Mouse (Mus musculus): ENCODE measurements at regions not wholly inside any gene's neighbourhood (a gene's known extent, or its start where the extent isn't known, plus 50 kb on each side); places are given as distances from the start of the nearest gene placed in this dataset.

DNA sequence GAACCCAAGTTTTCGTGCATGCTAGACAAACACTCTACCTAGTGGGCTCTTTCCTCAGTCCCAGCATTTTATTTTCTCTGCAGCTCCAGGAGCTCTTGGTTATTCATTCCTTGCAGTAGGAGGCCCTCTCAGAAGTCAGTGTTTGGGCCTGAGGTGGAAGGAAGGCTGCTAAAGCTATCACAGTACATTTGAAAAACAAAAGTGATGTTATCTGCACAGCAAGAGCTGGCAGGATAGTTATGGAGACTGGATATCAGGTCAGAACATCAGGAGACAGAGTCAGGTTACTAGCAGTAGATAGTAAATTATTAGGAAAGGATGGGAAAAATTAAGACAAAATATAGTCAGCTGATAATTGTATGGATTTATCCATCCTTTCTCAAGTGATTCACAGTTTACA lies 152.2 kb downstream of the Mtx2 start:
- no peak for DNase-seq (ENCODE audit: low spot score in 2 of 2)

DNA sequence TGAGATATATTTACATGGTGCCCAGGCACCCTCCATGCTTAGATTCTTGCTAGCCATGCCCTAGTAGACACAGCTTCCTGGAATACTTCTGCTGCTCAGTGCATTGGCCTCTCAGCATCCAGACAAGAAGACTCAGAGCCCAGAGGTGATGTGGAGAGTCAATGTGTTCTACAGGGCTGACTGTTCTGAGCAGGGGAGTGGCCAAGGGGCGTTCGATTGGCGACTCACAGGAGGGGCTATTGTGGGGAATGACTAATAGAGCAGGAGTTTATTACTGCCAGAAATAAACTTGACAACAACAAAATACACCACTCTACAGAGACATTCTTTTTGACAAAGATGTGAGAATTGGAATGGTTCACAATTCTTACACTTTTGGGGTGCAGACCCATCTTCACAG lies 156.3 kb downstream of the Mtx2 start:
- DNase-seq (ENCODE audit: low spot score in 2 of 2) = no peak

DNA sequence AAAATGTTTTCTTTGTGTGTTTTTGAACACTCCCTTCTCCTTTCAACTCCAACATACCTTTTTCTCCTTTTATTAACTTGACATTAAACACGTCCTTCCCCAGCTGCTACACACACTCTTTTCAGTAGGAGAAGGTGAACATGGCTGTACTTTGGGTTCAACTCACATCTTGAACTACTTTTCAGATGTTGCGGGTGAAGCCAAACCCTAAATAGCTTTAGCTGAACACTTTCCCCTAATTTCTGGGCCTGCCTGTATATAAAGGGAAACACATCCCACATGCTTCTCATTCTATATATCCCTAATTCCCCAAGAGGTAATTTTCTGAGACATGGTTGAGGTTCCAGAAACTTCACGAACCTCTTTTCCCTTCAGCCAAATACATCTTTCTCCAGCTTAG lies 168.2 kb downstream of the Mtx2 start:
- no peak for DNase-seq (ENCODE audit: low spot score in 2 of 2)

DNA sequence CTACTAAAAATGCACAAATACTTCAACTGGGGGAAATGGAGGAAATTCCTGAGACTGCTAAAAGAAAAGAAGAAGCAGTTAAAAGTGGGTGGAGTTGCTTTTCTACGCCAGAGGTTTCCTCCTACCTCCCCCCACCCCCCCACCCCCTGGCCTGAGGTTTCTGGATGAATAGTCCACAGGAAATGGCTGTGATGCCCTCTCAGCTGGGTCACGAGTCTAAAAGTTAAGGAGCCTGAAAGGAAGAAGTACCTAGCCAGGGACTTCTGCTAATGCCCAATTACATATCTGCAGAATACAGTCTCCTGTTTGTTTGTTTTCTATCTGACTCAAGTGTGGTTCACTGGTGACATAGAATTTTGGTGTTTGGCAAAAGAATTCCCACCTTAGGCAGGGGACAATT lies 169.4 kb downstream of the Mtx2 start:
- DNase-seq (ENCODE audit: low spot score in 2 of 2) = no peak

DNA sequence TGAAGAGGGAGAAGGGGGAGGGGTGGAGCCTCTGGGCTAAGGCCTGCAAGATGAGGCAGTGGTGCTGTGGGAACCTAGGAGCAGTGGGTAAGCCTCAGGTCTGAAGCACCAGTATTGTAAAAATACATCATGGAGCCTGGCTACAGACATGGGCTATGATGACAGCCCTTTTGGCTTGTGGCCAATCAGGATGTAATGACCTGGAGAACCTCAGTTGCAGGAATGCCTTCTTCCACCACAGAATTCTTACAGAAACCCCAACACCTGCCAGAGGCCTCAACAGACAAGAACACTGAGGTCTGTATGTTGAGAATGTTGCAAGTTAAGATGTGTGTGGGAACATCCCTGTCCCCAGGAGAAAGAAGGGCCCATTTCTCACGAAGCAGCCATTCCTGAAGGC lies 172.1 kb downstream of the Mtx2 start:
- no peak for DNase-seq (ENCODE audit: low spot score in 2 of 2)

DNA sequence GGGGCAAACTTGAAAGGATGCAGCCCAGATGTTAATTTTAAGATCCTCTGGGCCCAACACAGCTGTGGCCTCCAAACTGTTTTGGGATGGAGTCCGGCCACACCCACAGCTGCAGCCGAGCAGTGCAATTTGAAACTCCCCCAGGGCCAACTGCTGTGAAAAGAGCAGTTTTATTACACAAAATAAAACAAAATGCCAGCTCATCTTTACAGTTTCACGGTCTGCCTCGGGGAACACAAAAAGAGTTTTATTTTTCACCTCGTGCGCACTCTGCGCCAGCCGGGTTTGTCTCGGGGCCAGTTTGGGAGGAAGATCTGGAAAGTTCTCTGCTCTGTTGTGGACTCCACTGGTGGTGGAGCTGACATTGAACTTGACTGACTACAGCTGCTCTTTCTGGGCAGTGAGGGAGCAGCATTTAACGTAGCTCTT lies 174.8 kb downstream of the Mtx2 start:
- no peak for DNase-seq (ENCODE audit: low spot score in 2 of 2)

DNA sequence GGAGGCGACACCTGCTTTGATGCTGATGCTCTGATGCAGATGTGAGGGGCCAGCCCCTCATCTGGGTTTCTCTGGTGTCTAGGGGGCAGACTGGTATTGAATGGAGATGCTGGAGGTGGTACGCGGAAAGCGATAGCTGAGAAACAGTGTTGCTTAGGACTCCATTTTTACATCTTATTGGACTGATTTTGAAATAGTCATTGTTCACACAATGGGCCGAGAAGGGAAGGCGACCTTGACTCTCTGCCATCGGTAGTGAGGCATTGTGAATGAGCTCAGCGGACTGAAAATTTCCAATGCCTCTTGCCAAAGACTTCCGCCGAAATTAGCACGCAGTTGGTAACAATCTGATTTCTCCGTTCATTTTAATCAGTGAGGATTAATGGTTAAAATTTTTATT lies 177.0 kb downstream of the Mtx2 start:
- DNase-seq (ENCODE audit: low spot score in 2 of 2) = no peak

DNA sequence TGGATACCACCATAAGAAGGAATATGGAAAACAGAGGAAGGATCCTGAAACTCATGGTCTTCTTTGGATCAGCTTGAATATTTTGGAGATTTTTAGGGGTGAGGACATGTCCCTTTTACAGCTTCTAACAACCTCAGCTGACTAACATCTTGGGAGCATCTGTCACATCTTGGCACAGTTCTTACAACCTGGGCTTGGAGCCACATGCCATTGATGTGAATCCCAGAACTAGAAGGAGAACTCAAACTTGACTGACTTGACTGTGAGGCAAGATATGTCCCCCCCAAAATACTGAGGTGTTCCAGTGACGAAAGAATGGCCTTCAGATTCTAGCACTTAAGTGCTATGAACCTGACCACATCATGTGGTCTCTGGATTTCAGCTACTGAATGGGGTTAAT lies 182.5 kb downstream of the Mtx2 start:
- no peak for DNase-seq (ENCODE audit: low spot score in 2 of 2)

DNA sequence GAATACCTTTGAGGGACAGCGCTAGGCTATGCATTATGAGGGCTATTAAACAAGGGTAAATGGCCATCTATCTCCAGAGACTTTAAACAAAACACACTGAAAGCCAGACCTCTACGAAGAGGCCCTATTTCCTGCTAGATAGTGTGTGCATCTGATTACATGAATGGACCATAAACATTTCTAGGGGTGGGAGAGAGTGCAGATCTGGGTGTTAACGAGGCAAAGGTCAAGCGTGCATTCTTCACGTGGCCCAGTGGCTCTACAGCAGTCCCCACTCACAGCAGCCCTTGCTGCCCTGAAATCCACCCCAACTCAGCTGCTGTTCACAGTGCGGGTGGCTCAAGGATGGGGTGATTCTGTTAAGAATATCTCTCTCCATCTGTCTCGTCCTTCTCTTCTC lies 185.0 kb downstream of the Mtx2 start:
- DNase-seq (ENCODE audit: low spot score in 2 of 2) = no peak

DNA sequence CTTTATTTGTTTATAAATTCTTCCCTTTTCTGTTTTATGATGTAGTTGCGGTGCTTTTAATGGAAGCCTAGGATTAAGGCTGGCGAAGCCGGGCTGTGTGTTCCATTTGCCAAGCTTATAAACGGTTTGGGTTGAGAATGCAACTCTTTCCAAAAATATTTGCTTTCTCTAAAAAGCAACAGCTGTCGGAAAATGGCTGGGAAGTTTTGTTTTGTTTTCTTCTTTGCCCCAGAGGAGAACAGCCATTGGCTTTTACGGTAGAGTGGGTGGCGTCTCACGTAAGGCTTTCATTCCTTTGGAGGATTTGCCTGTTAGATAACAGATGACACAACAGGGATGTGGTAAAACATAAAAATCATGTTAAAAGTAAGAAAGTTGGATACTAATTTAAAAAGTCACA lies 186.4 kb downstream of the Mtx2 start:
- DNase-seq (ENCODE audit: low spot score in 2 of 2) = no peak

DNA sequence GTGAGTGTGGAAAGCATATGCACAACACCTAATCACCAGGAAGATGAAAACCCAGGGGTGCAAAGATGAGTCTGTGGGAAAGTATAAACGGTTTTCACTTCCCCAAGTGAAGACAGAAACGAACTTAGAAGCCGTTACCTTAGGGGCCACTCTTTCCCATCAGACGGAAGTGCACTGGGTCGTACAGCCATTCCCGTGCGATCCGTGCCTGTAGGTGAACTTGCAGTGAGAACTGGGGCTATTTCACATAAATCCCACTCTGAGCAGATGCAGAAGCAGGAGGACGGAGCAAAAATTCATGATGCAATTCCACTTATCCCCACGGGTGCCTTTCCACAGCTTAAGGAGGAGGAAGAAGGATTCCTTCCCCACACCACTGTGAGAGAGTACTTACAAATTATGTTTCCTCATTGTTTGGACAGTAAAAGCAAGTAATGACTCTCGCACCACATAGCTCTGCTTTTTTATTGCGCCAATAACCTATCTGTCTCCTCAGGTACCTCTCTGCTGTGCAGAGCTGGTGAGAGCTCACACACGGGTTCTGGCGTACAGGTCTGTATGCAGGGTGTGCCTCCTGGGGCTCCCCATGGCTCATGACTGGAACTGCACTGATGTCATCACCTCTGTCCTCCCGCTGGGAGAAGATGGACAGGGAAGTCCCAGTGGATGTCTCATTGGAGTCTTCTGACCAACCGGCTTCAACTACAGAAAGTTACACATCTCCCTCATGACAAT lies 189.6 kb downstream of the Mtx2 start:
- DNase-seq (ENCODE audit: low spot score in 2 of 2) = no peak

DNA sequence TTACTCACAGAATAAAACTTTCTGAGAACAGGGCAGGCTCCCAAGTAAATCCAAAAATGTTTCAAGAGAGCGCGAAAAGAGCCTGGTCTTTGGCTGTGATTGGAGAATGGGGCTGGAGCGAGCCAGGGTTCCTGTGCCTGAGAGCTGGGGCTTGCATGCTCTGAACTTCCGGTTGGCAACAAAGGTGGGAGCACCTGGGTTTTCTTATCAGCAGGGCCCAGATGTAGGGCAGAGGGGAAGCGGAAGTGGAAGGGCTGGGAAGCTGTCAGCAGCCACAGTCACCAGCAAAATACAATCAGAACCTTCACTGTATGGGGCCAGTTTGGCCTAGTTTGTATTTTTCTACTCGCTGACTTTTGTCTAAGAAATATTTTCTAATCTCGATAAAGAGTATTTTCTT lies 193.9 kb downstream of the Mtx2 start:
- no peak for DNase-seq (ENCODE audit: low spot score in 2 of 2)

DNA sequence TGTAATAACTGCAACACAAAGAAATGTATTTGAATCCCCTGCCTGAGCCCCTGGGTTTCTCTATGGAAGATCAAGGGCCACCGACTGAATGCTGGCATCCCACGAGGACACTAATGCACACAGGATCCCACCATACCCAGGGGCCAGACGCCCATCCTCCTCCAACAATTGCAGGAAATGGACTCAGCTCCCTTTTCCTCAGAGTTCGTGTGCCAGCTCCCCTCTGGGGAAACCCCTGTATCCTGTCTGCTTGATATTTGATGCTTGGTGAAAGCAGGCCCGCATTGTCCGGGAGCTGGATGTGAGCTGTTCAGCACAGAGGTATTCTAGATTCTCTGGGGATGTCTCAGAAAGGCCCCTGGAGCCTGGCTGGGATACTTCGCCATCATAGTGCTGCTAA lies 196.0 kb downstream of the Mtx2 start:
- DNase-seq (ENCODE audit: low spot score in 2 of 2) = no peak

DNA sequence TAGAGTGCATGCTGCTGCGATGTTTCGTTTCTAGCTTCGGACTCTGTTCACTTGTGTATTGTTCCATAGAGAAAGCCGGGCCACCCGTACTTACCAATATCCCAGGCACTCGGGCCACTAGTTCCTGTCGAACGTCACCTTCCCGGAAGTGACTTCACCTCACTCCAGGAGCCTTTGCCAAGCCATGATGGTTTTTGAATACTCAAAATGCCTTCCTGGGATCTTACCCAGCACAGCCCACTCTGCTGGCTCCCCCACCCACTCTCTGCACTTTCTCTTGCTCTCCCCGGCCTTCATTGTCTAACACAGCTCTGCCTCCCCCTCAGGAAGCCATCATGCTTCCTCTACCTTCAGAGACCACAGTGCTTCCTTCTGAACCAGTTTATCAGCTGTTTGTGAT lies 202.5 kb downstream of the Mtx2 start:
- DNase-seq (ENCODE audit: low spot score in 2 of 2) = no peak

DNA sequence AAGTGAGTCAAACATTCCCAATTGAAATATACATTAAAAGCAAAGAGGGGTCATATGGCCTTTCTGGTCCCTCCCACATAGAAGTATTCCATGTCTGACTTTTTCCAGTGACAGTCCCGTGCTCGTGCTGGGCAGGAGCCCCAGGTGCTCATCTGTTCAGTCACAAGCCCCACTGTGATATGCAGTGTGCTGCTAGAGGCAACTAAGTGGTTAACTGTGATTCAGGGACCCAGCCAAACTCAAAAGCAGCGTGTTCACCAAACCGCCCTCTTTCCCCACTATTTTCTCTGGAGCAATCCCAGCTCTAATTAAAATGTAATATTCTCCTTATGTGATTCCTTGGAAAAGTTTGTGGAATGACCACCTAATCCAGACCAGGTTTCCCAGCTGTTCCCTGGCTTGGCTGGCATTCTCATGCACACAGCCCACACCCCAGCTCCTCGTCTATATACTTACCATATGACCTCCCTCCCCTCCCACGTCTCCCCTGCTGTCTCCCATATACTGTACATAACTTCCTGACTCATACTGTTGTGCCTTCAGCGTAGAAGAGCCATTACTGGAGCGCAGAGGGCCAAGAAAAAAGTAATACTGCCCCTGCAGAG lies 203.6 kb downstream of the Mtx2 start:
- no peak for DNase-seq (ENCODE audit: low spot score in 2 of 2)

DNA sequence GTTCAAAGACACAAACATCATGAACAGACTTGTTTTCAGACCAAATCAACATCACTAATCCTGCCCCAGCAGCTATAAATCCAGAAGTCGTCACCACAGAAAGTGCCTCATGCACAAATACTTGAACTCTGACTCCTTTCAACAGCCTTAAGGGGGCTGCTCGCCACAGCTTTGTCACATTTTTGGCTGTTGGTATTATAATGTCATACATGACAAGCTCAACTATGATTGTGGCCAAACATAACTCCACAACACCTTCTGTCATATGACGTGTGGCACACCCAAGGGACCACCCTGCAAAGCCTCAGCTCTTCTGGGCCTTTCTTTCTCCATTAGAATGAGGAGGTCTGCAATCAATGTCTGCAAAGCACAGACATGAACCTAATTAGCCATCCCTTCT lies 209.1 kb downstream of the Mtx2 start:
- DNase-seq (ENCODE audit: low spot score in 2 of 2) = no peak

DNA sequence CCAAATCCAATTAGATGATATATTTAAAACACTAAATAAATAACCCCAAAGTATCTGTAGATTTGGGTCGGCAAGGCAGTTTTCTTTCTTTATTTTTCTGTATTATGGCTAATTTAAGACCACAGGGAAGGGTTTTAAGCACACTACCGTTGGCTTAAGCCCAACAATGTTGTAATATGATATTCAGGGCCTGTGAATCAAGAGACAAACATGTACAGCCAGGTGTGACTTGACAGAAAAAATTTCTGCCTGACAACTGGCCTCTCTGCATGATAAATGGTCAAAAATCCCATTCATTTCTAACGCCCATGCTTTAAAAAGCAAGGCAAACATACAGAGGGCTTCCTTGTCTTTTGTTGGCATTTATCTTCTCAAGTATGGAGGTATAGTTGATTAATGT lies 213.5 kb downstream of the Mtx2 start:
- DNase-seq (ENCODE audit: low spot score in 2 of 2) = no peak

DNA sequence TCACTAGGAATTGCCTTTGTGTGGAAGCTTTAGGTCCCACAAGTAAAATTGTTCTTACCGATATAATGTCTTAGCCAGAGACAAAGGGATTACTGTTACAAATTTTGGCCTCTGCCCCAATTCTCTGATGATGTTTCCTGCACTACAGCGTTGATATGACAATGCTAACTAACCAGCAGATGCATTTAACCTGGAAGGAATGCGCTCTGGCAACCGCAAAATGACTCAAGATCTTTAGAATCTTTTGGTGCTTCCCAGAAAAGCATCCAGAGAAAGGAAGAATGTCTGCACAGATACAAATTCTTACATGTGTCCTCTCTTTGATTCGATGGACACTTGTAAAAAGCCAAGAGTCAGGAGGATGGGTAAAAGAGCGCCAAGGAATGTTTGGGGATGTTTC lies 221.3 kb downstream of the Mtx2 start:
- no peak for DNase-seq (ENCODE audit: low spot score in 2 of 2)

DNA sequence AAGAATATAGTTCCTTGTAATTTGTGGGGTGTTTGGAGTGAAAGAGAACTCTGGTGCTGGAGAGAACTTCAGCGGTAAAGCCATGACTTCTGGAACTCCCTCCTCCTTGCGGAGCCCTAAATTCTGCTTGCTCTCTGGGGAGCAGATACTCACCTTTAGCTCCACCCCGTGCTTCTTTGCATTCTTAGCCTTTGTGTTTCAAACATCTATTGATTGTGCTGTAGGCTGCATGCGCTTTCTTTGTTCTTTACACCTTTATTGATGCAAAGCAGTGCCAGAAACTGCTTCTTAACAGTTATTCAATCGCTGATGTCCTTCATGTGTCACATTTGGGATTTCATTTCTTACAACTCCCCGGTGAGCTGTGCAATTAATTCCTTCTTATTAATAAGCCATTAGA lies 222.5 kb downstream of the Mtx2 start:
- no peak for DNase-seq (ENCODE audit: low spot score in 2 of 2)

DNA sequence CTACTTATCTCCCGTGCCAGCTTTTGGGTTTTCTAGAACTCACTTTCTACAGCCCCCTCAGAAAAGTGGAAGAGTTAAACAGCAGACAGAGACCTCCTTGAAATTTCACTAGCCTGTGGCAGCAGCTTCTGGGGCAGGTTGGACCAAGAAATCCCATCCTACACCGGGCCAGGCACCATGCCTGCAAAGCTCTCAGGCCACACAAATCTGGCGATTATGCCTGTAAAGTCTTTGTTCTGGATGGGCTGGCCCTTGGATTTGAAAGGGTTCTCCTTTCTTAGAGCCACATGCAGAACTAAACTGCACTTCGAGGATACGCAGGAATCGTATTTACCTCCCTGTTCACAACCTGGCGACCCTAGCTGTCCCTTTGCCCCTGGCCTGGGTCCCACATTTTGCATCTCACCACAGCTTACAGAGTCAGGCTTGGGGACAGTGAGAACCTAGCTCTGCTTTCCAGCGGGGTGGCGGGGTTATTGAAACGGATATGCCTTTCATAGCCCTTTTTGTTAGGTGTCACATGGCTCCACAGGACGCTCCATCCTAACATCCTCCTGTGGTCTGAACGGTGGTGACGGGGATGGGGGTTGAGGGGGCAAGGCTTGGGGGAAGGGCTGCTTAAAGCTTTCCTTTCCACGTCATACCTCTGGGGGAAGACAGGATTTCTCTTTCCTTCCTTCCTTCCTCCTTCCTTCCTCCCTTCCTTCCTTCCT lies 229.0 kb downstream of the Mtx2 start:
- no peak for DNase-seq (ENCODE audit: low spot score in 2 of 2)

DNA sequence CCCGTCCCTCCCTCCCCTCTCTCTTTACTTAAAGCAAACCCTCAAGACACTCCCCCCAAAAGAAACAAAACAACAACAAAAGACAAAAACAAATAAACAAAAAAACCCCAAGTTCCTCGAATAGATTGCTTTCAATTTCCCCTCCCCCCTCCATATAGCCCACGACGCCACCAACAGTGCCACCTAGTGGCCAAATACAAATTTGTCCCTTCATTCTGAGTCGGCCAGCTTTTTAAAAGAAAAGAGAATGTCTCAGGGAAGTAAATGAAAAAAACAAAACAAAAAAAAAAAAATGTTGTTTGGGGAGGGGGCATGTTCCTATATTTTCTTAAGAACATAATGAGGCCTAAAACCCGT lies 229.6 kb downstream of the Mtx2 start:
- DNase-seq (ENCODE audit: low spot score in 2 of 2) = no peak

DNA sequence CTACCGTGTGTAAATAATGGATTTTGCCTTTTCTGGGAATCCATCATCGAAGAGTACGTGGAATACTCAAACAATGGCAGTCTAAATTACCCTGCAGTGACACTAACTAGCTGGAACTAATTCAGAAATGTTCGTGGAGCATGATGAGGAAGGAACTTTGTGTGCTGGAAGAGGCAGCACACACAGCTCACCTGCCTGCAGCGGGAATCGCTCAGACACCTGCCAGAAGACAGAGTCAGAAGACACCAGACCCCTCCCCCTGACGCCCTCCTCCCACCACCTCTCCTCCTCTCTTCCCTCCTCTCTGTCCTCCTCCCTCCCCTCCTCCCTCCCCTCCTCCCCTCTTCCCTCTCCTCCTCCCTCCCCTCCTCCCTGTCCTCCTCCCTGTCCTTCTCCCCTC lies 235.4 kb downstream of the Mtx2 start:
- no peak for DNase-seq (ENCODE audit: low spot score in 2 of 2)

DNA sequence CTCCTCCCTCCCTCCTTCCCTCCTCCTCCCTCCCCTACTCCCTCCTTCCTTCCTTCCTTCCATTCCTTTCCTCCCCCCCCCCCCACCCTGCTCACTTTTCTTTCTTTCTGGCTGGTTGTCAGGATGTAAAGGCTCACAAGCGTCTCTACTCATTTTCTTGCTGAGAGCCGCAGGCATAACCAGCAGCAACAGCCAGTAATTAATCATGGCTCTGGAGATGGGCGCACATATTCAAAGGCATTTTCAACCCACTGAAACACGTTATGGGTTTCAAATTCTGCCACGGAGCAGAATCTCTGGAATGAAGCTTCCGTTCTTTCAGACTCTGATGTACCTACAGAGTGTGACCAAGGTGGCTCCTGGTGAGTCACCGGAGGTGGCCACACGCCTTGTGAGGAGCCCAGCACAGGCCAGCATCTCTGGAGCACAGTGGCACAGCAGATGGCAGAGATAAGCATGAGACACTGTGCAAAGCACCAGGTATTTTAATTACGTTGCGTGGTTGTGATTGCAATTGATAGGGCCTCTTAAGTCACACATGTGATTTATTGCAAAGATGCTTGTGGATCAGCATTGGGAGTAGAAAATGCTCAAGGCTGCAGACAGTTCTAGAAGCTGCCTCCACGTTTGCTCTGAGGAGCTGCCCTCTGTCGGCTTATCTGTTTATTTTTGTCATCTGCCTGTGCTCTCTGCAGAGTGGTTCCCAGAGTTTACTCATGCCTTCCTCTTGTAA lies 236.0 kb downstream of the Mtx2 start:
- DNase-seq (ENCODE audit: low spot score in 2 of 2) = no peak
